Mouse (Mus musculus) kidney, adult 9 months (tissue): ENCODE measurements around the gene Dap.

Experiments
- DNase-seq: peaks from one replicate; pipeline ENCODE4 v3.0.0; 2022

Dap gene

GRCm38 (mm10) chr15:31265404-31265803 lies 41.3 kb downstream of the Dap start:
- no peak for DNase-seq

- DNase-seq = no peak
Measured at GRCm38 (mm10) chr15:31265845-31266244, 41.7 kb downstream of the Dap start.

GRCm38 (mm10) chr15:31268148-31268547 lies 44.0 kb downstream of the Dap start:
- no peak for DNase-seq

GRCm38 (mm10) chr15:31269558-31269957 lies 45.4 kb downstream of the Dap start:
- no peak for DNase-seq

GRCm38 (mm10) chr15:31272695-31273094 lies 48.6 kb downstream of the Dap start:
- no peak for DNase-seq

- DNase-seq = no peak
Measured at GRCm38 (mm10) chr15:31273509-31273908, 49.4 kb downstream of the Dap start.

- no peak for DNase-seq
Measured at GRCm38 (mm10) chr15:31278090-31278489, 54.0 kb downstream of the Dap start.

GRCm38 (mm10) chr15:31279120-31279519 lies 55.0 kb downstream of the Dap start:
- peak; percentile 83 for DNase-seq

- no peak for DNase-seq
Measured at GRCm38 (mm10) chr15:31279577-31280004, 55.5 kb downstream of the Dap start.

GRCm38 (mm10) chr15:31280059-31280458 lies 55.9 kb downstream of the Dap start:
- no peak for DNase-seq

- DNase-seq = peak; percentile 19
Measured at GRCm38 (mm10) chr15:31280683-31281082, 56.6 kb downstream of the Dap start.

- no peak for DNase-seq
Measured at GRCm38 (mm10) chr15:31281830-31282229, 57.7 kb downstream of the Dap start.

- DNase-seq = peak; percentile 51
Measured at GRCm38 (mm10) chr15:31282353-31282752, 58.2 kb downstream of the Dap start.

GRCm38 (mm10) chr15:31284142-31284541 lies 60.0 kb downstream of the Dap start:
- DNase-seq = peak; percentile 26

GRCm38 (mm10) chr15:31284922-31285631 lies 61.0 kb downstream of the Dap start:
- no peak for DNase-seq

GRCm38 (mm10) chr15:31285695-31286094 lies 61.6 kb downstream of the Dap start:
- DNase-seq = peak; percentile 58

- DNase-seq = no peak
Measured at GRCm38 (mm10) chr15:31292627-31293026, 68.5 kb downstream of the Dap start.

- no peak for DNase-seq
Measured at GRCm38 (mm10) chr15:31294311-31294710, 70.2 kb downstream of the Dap start.

GRCm38 (mm10) chr15:31296882-31297776 lies 73.0 kb downstream of the Dap start:
- no peak for DNase-seq

- DNase-seq = no peak
Measured at GRCm38 (mm10) chr15:31297777-31298137, 73.6 kb downstream of the Dap start.

GRCm38 (mm10) chr15:31299258-31299917 lies 75.3 kb downstream of the Dap start:
- no peak for DNase-seq

GRCm38 (mm10) chr15:31302293-31302990 lies 78.3 kb downstream of the Dap start:
- DNase-seq = no peak

- no peak for DNase-seq
Measured at GRCm38 (mm10) chr15:31304302-31304701, 80.2 kb downstream of the Dap start.
